Mouse (Mus musculus): ENCODE results near the gene Lpar3. TPM values are rescaled to one million over a fixed set of nuclear protein-coding genes. Genes with fewer than 3 reads are reported as not detected.

Gene Lpar3
- polyA plus RNA-seq, 1 experiment from 2014 or later: 0.34 TPM

- WGBS: 67% methylated on average over 13 of the region's 13 CpGs
- H3K27ac ChIP-seq (ENCODE audit: low read depth, low read length): no peak overlapping the region
- no peaks in the 10 kb centered on the region for H3K36me3 ChIP-seq (ENCODE audit: control insufficient read depth, insufficient read depth, low read length)
- no peaks in the 10 kb centered on the region for H3K9me3 ChIP-seq (ENCODE audit: control insufficient read depth, low read length)
- no peak overlapping the region for H3K4me2 ChIP-seq (ENCODE audit: low read length)
- no peak overlapping the region for H3K9ac ChIP-seq (ENCODE audit: low read depth, low read length)
- no peak overlapping the region for H3K4me3 ChIP-seq (ENCODE audit: low read length)
- no peaks in the 10 kb centered on the region for H3K4me1 ChIP-seq (ENCODE audit: control insufficient read depth, insufficient read depth, low read depth, low read length)
- ATAC-seq: no peak
- no peaks in the 10 kb centered on the region for H3K27me3 ChIP-seq (replicated peaks; ENCODE audit: control insufficient read depth, insufficient read depth, low read length)
Measured at GRCm38 (mm10) chr3:146278195-146279140, 57.7 kb downstream of the Lpar3 start.

GRCm38 (mm10) chr3:146283732-146284361 is 63.1 kb downstream of the Lpar3 start:
- no peak overlapping the region for H3K27ac ChIP-seq (ENCODE audit: low read depth, low read length)
- H3K4me2 ChIP-seq (ENCODE audit: low read length): no peak overlapping the region
- H3K27me3 ChIP-seq (replicated peaks; ENCODE audit: control insufficient read depth, insufficient read depth, low read length): no peaks in the 10 kb centered on the region
- no peaks in the 10 kb centered on the region for H3K4me1 ChIP-seq (ENCODE audit: control insufficient read depth, insufficient read depth, low read depth, low read length)
- no peak overlapping the region for H3K9ac ChIP-seq (ENCODE audit: low read depth, low read length)
- no peak for ATAC-seq
- no peaks in the 10 kb centered on the region for H3K36me3 ChIP-seq (ENCODE audit: control insufficient read depth, insufficient read depth, low read length)
- no peak overlapping the region for H3K4me3 ChIP-seq (ENCODE audit: low read length)
- H3K9me3 ChIP-seq (ENCODE audit: control insufficient read depth, low read length): no peaks in the 10 kb centered on the region
- WGBS: 40% methylated on average over 3 of the region's 3 CpGs

GRCm38 (mm10) chr3:146286118-146286517 is 65.4 kb downstream of the Lpar3 start:
- no peak for ATAC-seq
- H3K36me3 ChIP-seq (ENCODE audit: control insufficient read depth, insufficient read depth, low read length): no peaks in the 10 kb centered on the region
- 70% methylated on average over 4 of the region's 4 CpGs for WGBS
- no peak overlapping the region for H3K9ac ChIP-seq (ENCODE audit: low read depth, low read length)
- no peak overlapping the region for H3K4me3 ChIP-seq (ENCODE audit: low read length)
- no peaks in the 10 kb centered on the region for H3K4me1 ChIP-seq (ENCODE audit: control insufficient read depth, insufficient read depth, low read depth, low read length)
- no peaks in the 10 kb centered on the region for H3K27me3 ChIP-seq (replicated peaks; ENCODE audit: control insufficient read depth, insufficient read depth, low read length)
- no peak overlapping the region for H3K4me2 ChIP-seq (ENCODE audit: low read length)
- no peaks in the 10 kb centered on the region for H3K9me3 ChIP-seq (ENCODE audit: control insufficient read depth, low read length)
- H3K27ac ChIP-seq (ENCODE audit: low read depth, low read length): no peak overlapping the region

- 84% methylated on average over 3 of the region's 3 CpGs for WGBS
Measured at GRCm38 (mm10) chr3:146291928-146292327, 71.2 kb downstream of the Lpar3 start.

GRCm38 (mm10) chr3:146292515-146292914 is 71.8 kb downstream of the Lpar3 start:
- H3K9me3 ChIP-seq (ENCODE audit: control insufficient read depth, low read length): no peaks in the 10 kb centered on the region
- H3K9ac ChIP-seq (ENCODE audit: low read depth, low read length): no peak overlapping the region
- H3K4me2 ChIP-seq (ENCODE audit: low read length): no peak overlapping the region
- WGBS: 92% methylated on average over 5 of the region's 5 CpGs
- H3K27ac ChIP-seq (ENCODE audit: low read depth, low read length): no peak overlapping the region
- no peaks in the 10 kb centered on the region for H3K36me3 ChIP-seq (ENCODE audit: control insufficient read depth, insufficient read depth, low read length)
- H3K4me3 ChIP-seq (ENCODE audit: low read length): no peak overlapping the region
- no peak for ATAC-seq
- H3K4me1 ChIP-seq (ENCODE audit: control insufficient read depth, insufficient read depth, low read depth, low read length): no peaks in the 10 kb centered on the region
- H3K27me3 ChIP-seq (replicated peaks; ENCODE audit: control insufficient read depth, insufficient read depth, low read length): no peaks in the 10 kb centered on the region

More at GRCm38 (mm10) chr3:146291928-146292327, 71.2 kb downstream of the Lpar3 start:
- Histone ChIP-seq H3K4me2 (ENCODE audit: low read length) (no peak overlapping the region), H3K4me1 (ENCODE audit: control insufficient read depth, insufficient read depth, low read depth, low read length) (no peaks in the 10 kb centered on the region), H3K4me3 (ENCODE audit: low read length) (no peak overlapping the region), H3K36me3 (ENCODE audit: control insufficient read depth, insufficient read depth, low read length) (no peaks in the 10 kb centered on the region), H3K27me3 (replicated peaks; ENCODE audit: control insufficient read depth, insufficient read depth, low read length) (no peaks in the 10 kb centered on the region), H3K27ac (ENCODE audit: low read depth, low read length) (no peak overlapping the region), H3K9ac (ENCODE audit: low read depth, low read length) (no peak overlapping the region), H3K9me3 (ENCODE audit: control insufficient read depth, low read length) (no peaks in the 10 kb centered on the region)
- no peak for ATAC-seq

GRCm38 (mm10) chr3:146302451-146302850 is 81.7 kb downstream of the Lpar3 start:
- Histone ChIP-seq H3K9ac (ENCODE audit: low read depth, low read length) (no peak overlapping the region), H3K36me3 (ENCODE audit: control insufficient read depth, insufficient read depth, low read length) (no peaks in the 10 kb centered on the region), H3K9me3 (ENCODE audit: control insufficient read depth, low read length) (no peaks in the 10 kb centered on the region), H3K27me3 (replicated peaks; ENCODE audit: control insufficient read depth, insufficient read depth, low read length) (no peaks in the 10 kb centered on the region), H3K27ac (ENCODE audit: low read depth, low read length) (no peak overlapping the region), H3K4me1 (ENCODE audit: control insufficient read depth, insufficient read depth, low read depth, low read length) (no peaks in the 10 kb centered on the region), H3K4me3 (ENCODE audit: low read length) (no peak overlapping the region), H3K4me2 (ENCODE audit: low read length) (no peak overlapping the region)
- WGBS: 86% methylated on average over 3 of the region's 3 CpGs
- no peak for ATAC-seq

- H3K9ac ChIP-seq (ENCODE audit: low read depth, low read length): no peak overlapping the region
- WGBS: 84% methylated on average over 5 of the region's 5 CpGs
Measured at GRCm38 (mm10) chr3:146303194-146303593, 82.4 kb downstream of the Lpar3 start.

GRCm38 (mm10) chr3:146304556-146305405 is 84.0 kb downstream of the Lpar3 start:
- Histone ChIP-seq H3K4me1 (ENCODE audit: control insufficient read depth, insufficient read depth, low read depth, low read length) (no peaks in the 10 kb centered on the region), H3K4me3 (ENCODE audit: low read length) (no peak overlapping the region), H3K27me3 (replicated peaks; ENCODE audit: control insufficient read depth, insufficient read depth, low read length) (no peaks in the 10 kb centered on the region), H3K36me3 (ENCODE audit: control insufficient read depth, insufficient read depth, low read length) (no peaks in the 10 kb centered on the region), H3K9me3 (ENCODE audit: control insufficient read depth, low read length) (no peaks in the 10 kb centered on the region), H3K4me2 (ENCODE audit: low read length) (no peak overlapping the region), H3K9ac (ENCODE audit: low read depth, low read length) (no peak overlapping the region), H3K27ac (ENCODE audit: low read depth, low read length) (no peak overlapping the region)
- WGBS: 75% methylated on average over 21 of the region's 21 CpGs
- peak; percentile 54; the same call in 1 of the 2 replicates for ATAC-seq

More at GRCm38 (mm10) chr3:146303194-146303593, 82.4 kb downstream of the Lpar3 start:
- Histone ChIP-seq H3K4me2 (ENCODE audit: low read length) (no peak overlapping the region), H3K27me3 (replicated peaks; ENCODE audit: control insufficient read depth, insufficient read depth, low read length) (no peaks in the 10 kb centered on the region), H3K9me3 (ENCODE audit: control insufficient read depth, low read length) (no peaks in the 10 kb centered on the region), H3K4me3 (ENCODE audit: low read length) (no peak overlapping the region), H3K4me1 (ENCODE audit: control insufficient read depth, insufficient read depth, low read depth, low read length) (no peaks in the 10 kb centered on the region), H3K27ac (ENCODE audit: low read depth, low read length) (no peak overlapping the region), H3K36me3 (ENCODE audit: control insufficient read depth, insufficient read depth, low read length) (no peaks in the 10 kb centered on the region)
- ATAC-seq: no peak

All from hindbrain, embryonic 16.5 days (tissue).